Mouse (Mus musculus): ENCODE results near the gene 4930507D05Rik. TPM values are rescaled to one million over a fixed set of nuclear protein-coding genes. Genes with fewer than 3 reads are reported as not detected.

4930507D05Rik gene
- polyA plus RNA-seq (2017; shearing (Covaris generic)), result not detected

DNA sequence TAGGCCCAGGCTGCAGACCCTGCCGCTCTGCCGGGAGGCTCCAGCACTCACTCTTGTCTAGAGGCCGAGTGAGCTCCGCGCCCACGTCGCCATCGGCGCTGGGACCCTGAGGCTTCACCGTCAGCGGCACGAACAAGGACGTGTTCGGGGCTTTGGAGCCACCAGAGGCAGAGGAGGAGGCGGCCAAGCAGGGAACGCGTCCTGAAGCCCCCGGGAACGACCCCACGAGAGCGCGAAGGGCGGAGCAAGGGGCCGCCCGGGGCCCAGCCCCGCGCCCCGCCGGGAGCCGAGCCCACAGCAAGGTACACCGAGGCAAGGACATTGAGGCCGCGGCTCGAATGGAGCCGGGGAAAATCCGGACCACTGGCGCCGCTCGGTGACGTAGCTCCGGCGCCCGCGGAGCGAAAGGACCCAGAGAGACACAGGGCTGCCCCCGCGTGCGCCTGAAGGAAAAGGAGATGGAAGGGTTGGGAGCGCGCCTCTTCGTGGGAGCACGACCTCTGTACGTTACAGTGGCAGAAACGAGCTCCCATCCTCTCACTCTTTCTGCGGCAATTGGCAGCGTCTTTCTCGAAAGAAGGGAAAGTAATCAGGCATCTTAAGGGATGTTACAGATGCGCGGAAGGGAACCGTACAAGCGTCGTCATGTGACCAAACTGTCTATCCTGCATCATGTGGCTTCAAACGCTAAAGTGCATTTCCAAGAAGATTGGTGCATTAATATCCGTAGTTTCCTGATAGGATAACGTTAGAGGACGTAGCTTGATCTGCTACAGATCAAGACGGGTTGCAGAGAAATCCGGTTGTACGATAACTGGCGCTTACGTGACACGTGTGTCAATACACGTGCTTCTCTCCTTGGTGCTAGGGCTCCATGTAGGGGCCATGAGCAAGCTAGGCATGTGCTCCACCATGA lies at the start of gene 4930507D05Rik, which contains the start of gene Supv3l1:
Gene 4930507D05Rik (plus strand): TSS at position 126 of the 916 bp plus-strand sequence.
Gene Supv3l1 (minus strand): TSS at position 375 of the 916 bp plus-strand sequence.

DNA sequence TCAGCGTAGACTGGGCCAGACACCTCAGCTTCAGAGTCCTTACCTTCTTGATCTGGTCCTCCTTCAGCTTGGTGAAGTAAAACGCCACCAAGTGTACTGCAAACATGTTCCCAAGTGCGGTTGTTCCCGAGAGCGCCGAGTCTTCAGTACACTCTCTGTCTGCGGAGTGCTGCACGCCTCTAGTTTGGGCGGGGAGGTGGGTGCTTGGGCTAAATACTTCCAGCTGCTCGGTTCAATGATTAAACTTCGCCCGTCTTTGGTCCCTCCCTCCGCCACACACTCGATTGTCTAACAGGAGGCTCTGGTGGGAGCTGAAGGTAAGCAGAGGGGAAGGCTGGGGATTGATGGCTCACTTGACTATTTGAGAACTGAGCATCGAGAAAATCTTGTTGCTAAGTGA lies 27.0 kb upstream of the 4930507D05Rik start, which contains the start of gene Hkdc1:
Gene Hkdc1 (minus strand): TSS at position 237 of the 400 bp plus-strand sequence.

DNA sequence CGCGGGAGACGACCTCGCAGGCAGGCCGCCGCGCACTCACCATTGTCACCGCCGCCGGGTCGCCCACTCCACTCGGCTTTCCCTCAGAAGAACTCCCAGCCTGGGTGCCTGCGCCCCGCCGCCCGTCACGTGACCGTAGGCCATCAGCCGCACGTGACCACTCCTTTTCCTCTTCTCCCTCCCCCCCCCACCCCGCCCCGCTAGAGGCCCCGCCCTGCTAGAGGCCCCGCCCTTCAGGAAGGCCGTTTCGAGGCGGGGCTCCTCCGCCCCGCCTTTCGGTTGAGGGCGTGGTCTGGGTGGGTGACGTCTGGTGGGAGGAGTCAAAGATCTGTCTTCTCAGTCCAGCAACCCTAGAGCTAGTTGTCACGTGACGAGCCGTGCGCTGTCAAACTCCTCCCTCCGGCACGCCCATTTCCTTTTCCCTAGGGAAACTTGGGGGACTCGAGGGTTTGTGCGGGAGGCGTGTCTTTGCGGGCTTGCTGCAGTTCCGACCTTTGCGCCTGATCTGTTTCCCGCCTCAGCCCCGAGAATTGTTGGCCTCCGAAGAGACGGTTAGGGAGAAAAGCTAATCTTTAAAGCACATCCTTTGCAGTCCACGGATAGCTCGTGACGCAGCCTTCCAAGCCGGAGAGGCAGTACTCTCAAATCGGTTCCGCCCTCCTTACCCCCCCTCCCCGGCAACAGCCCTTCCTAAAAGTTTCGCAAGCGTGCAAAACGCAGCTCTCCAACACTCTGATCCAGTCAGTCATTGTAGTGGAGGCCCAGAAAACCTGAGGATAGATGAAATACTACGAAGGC lies 37.5 kb downstream of the 4930507D05Rik start, which contains the start of gene Vps26a:
Gene Vps26a (minus strand): TSS at position 188 of the 798 bp plus-strand sequence.

Other genes starting within 250 kb of the 4930507D05Rik start
- 1 to 10 TPM in 1 of 2 experiments, under 1 TPM in 1; 0.94 to 3.2 TPM for gene Tspan15, start 218.2 kb upstream of the 4930507D05Rik start, polyA plus RNA-seq (2017; shearing (Covaris generic))
- not detected for gene Tacr2, start 197.1 kb upstream of the 4930507D05Rik start, polyA plus RNA-seq (2017; shearing (Covaris generic))
- 100 to 1,000 TPM; 113 to 116 TPM for gene Hk1, start 69.6 kb upstream of the 4930507D05Rik start, polyA plus RNA-seq (2017; shearing (Covaris generic))
- under 1 TPM; 0.35 to 0.56 TPM for gene Hkdc1, start 27.0 kb upstream of the 4930507D05Rik start, polyA plus RNA-seq (2017; shearing (Covaris generic))
- gene Supv3l1, start 249 bp downstream of the 4930507D05Rik start, polyA plus RNA-seq (2017; shearing (Covaris generic)), result 10 to 100 TPM; 24.9 to 26.1 TPM
- 10 to 100 TPM; 66.9 to 69.9 TPM for gene Vps26a, start 37.3 kb downstream of the 4930507D05Rik start, polyA plus RNA-seq (2017; shearing (Covaris generic))
- gene Srgn, start 78.0 kb downstream of the 4930507D05Rik start, polyA plus RNA-seq (2017; shearing (Covaris generic)), result 1,000 to 10,000 TPM in 1 of 2 experiments, 100 to 1,000 TPM in 1; 762 to 1,217 TPM
- 10 to 100 TPM; 39.9 to 50.2 TPM for gene Kif1bp, start 129.0 kb downstream of the 4930507D05Rik start, polyA plus RNA-seq (2017; shearing (Covaris generic))
- 10 to 100 TPM; 38.8 to 43.9 TPM for gene Ddx21, start 152.8 kb downstream of the 4930507D05Rik start, polyA plus RNA-seq (2017; shearing (Covaris generic))
- gene Ddx50, start 201.7 kb downstream of the 4930507D05Rik start, polyA plus RNA-seq (2017; shearing (Covaris generic)), result 100 to 1,000 TPM; 128 to 142 TPM